In genomic region chr19:47412566-47413248, GRCm38 (mm10) we compare ENCODE assay signal across 9 mouse cellular contexts. TPM values are rescaled to one million over a fixed set of nuclear protein-coding genes. Genes with fewer than 3 reads are reported as not detected.
DNase-seq lines count a peak whose midpoint lies in the region; ATAC-seq and TF ChIP-seq lines count a peak whose summit lies in the region.
"Had no signal": no experiment of that assay in that cellular context is flagged by ENCODE, and none has a peak within 500 bp of the region (broad histone marks: within the 10 kb centered on the region; RNA-seq: fewer than 3 reads in every experiment).

No protein-coding gene starts in this region.

- no peak overlapping the region for H3K4me3 ChIP-seq in kidney, postnatal 0 days (replicated peaks; ENCODE audit: low read depth, low read length)
- no peak overlapping the region for H3K4me3 ChIP-seq in ES-Bruce4 (ENCODE audit: low read depth, low read length)
- H3K4me3 ChIP-seq in intestine, embryonic 16.5 days (ENCODE audit: low read length) = no peak overlapping the region
- H3K4me3 ChIP-seq in stomach, embryonic 14.5 days (ENCODE audit: low read depth, low read length) = no peak overlapping the region

- TF ChIP-seq EP300 in ES-Bruce4 (IDR thresholded peaks at IDR 0.05; ENCODE audit: insufficient read depth, low read depth, low read length) = no peak

- H3K4me1 ChIP-seq in kidney, postnatal 0 days (replicated peaks; ENCODE audit: insufficient read depth, low read length) = peaks cover 10% of the 10 kb centered on the region; the same call in 1 of the 2 replicates
- no peaks in the 10 kb centered on the region for H3K4me1 ChIP-seq in ES-Bruce4 (ENCODE audit: control insufficient read depth, insufficient read depth, low read length)
- peaks cover 31% of the 10 kb centered on the region for H3K4me1 ChIP-seq in intestine, embryonic 16.5 days (ENCODE audit: control insufficient read depth, insufficient read depth, low read length)
- H3K4me1 ChIP-seq in stomach, embryonic 14.5 days (ENCODE audit: control insufficient read depth, insufficient read depth, low read length) = peaks cover 28% of the 10 kb centered on the region

- DNase-seq in kidney, postnatal 0 days (ENCODE audit: low spot score) = no peak
- no peak for DNase-seq in kidney, adult 18-20 months
- DNase-seq in retina, embryonic 14.5 days (ENCODE audit: low spot score) = no peak
- no peak for DNase-seq in left cerebral cortex, postnatal 36 days (ENCODE audit: low spot score in 2 of 2)
- DNase-seq in frontal cortex, postnatal 36 days (ENCODE audit: low spot score in 2 of 2) = no peak
- DNase-seq: cerebellum, adult 11 months had no signal

- WGBS in kidney, postnatal 0 days = 67% methylated on average over 11 of the region's 11 CpGs
- 56% methylated on average over 11 of the region's 11 CpGs for WGBS in intestine, embryonic 16.5 days
- 65% methylated on average over 11 of the region's 11 CpGs for WGBS in stomach, embryonic 14.5 days

- no peaks in the 10 kb centered on the region for H3K9me3 ChIP-seq in kidney, postnatal 0 days (replicated peaks; ENCODE audit: low read length)
- H3K9me3 ChIP-seq in ES-Bruce4 (replicated peaks; ENCODE audit: control insufficient read depth, insufficient read depth, low read length, poor library complexity, severe bottlenecking) = no peaks in the 10 kb centered on the region
- H3K9me3 ChIP-seq in intestine, embryonic 16.5 days (ENCODE audit: control insufficient read depth, low read length) = no peaks in the 10 kb centered on the region
- no peaks in the 10 kb centered on the region for H3K9me3 ChIP-seq in stomach, embryonic 14.5 days (ENCODE audit: control insufficient read depth, low read depth, low read length)

- H3K36me3 ChIP-seq in kidney, postnatal 0 days (ENCODE audit: insufficient read depth, low read length) = no peaks in the 10 kb centered on the region
- no peaks in the 10 kb centered on the region for H3K36me3 ChIP-seq in ES-Bruce4 (ENCODE audit: control insufficient read depth, insufficient read depth, low read length, poor library complexity, severe bottlenecking)
- H3K36me3 ChIP-seq in intestine, embryonic 16.5 days (ENCODE audit: control insufficient read depth, insufficient read depth, low read length) = no peaks in the 10 kb centered on the region
- no peaks in the 10 kb centered on the region for H3K36me3 ChIP-seq in stomach, embryonic 14.5 days (ENCODE audit: control insufficient read depth, insufficient read depth, low read length)

- peak overlapping the region; percentile 31; the same call in 1 of the 2 replicates for H3K27ac ChIP-seq in kidney, postnatal 0 days
- H3K27ac ChIP-seq in ES-Bruce4 (ENCODE audit: insufficient read depth, low read length) = no peak overlapping the region
- H3K27ac ChIP-seq in intestine, embryonic 16.5 days (ENCODE audit: low read length) = peak overlapping the region; percentile 50
- H3K27ac ChIP-seq in stomach, embryonic 14.5 days (ENCODE audit: low read length) = no peak overlapping the region

- intact Hi-C loops in left cerebral cortex, postnatal 36 days (cut with DNase I) = no loop called here

- no peak for ATAC-seq in kidney, postnatal 0 days (replicated peaks; ENCODE audit: low FRiP score, low read depth)
- ATAC-seq in intestine, embryonic 16.5 days = peak; percentile 88
- peak; percentile 21; the same call in 1 of the 2 replicates for ATAC-seq in stomach, embryonic 14.5 days (ENCODE audit: insufficient number of reproducible peaks, insufficient read depth, low FRiP score, low read depth)

- TF ChIP-seq CTCF in kidney, postnatal 0 days (IDR thresholded peaks at IDR 0.05; ENCODE audit: low read depth) = no peak
- TF ChIP-seq CTCF in ES-Bruce4 (IDR thresholded peaks at IDR 0.05; ENCODE audit: low read depth, low read length) = peak; percentile 9

- H3K27me3 ChIP-seq in kidney, postnatal 0 days (ENCODE audit: insufficient read depth, low read length) = no peaks in the 10 kb centered on the region
- H3K27me3 ChIP-seq in ES-Bruce4 (ENCODE audit: control insufficient read depth, insufficient read depth, low read length, poor library complexity, severe bottlenecking) = no peaks in the 10 kb centered on the region
- H3K27me3 ChIP-seq in intestine, embryonic 16.5 days (replicated peaks; ENCODE audit: control insufficient read depth, insufficient read depth, low read length) = no peaks in the 10 kb centered on the region
- H3K27me3 ChIP-seq in stomach, embryonic 14.5 days (ENCODE audit: control insufficient read depth, insufficient read depth, low read length) = no peaks in the 10 kb centered on the region

- TF ChIP-seq POLR2A in ES-Bruce4 (IDR thresholded peaks at IDR 0.05; ENCODE audit: insufficient read depth, low read length) = no peak

- no peak overlapping the region for H3K4me2 ChIP-seq in kidney, postnatal 0 days (ENCODE audit: low read length)
- no peak overlapping the region for H3K4me2 ChIP-seq in intestine, embryonic 16.5 days (ENCODE audit: low read depth, low read length)
- no peak overlapping the region for H3K4me2 ChIP-seq in stomach, embryonic 14.5 days (replicated peaks; ENCODE audit: low read depth, low read length)

- no peak overlapping the region for H3K9ac ChIP-seq in kidney, postnatal 0 days (ENCODE audit: low read depth, low read length)
- no peak overlapping the region for H3K9ac ChIP-seq in ES-Bruce4 (ENCODE audit: low read depth, poor library complexity, severe bottlenecking)
- H3K9ac ChIP-seq in intestine, embryonic 16.5 days (ENCODE audit: low read depth, low read length) = peak overlapping the region; percentile 44; the same call in 1 of the 2 replicates
- no peak overlapping the region for H3K9ac ChIP-seq in stomach, embryonic 14.5 days (replicated peaks; ENCODE audit: low read depth, low read length)

RNA-seq across cellular contexts. Expression of gene Sh3pxd2a, which starts 51.5 kb away (rescaled TPM):
- 4.1 TPM in 2 replicates for polyA plus RNA-seq in kidney, postnatal 0 days (2015; fragmentation: Nextera tagmentation; extraction: Ambion mirVana)
- 47.6 and 51.9 TPM in 2 replicates for polyA plus RNA-seq in ES-Bruce4 (2011; ENCODE audit: insufficient read depth, insufficient read length, low read depth, missing spikeins)
- 3.0 and 3.6 TPM in 2 replicates for polyA plus RNA-seq in intestine, embryonic 16.5 days (2015; fragmentation: Nextera tagmentation; extraction: Ambion mirVana)
- polyA plus RNA-seq in stomach, embryonic 14.5 days (2014; fragmentation: Nextera tagmentation; extraction: Ambion mirVana) = 13.6 and 13.7 TPM in 2 replicates
- 10 to 100 TPM; 27.9 to 36.1 TPM for total RNA-seq in left cerebral cortex, postnatal 36 days (2021)

Comparison
In these comparisons a context has a peak if more than half of its experiments do, and no peak if none do; other contexts are left out.
1. H3K27ac ChIP-seq: peak in kidney, postnatal 0 days (single experiment) and intestine, embryonic 16.5 days (single experiment); none in ES-Bruce4 (single experiment) and stomach, embryonic 14.5 days (single experiment).